Mouse (Mus musculus): ENCODE data around the gene Gbp2.

GRCm38 (mm10) chr3:142587386-142587785 lies 33.0 kb upstream of the Gbp2 start:
- no peak for TF ChIP-seq CTCF (IDR thresholded peaks at IDR 0.05; ENCODE audit: low read depth, low read length)
- TF ChIP-seq POLR2A (IDR thresholded peaks at IDR 0.05; ENCODE audit: insufficient read depth, low read length): no peak
- no peak for TF ChIP-seq EP300 (IDR thresholded peaks at IDR 0.05; ENCODE audit: insufficient read depth, low read depth, low read length)

Data from ES-Bruce4 (cell line).